Mouse (Mus musculus) stomach, postnatal 0 days (tissue): ENCODE results near the gene Tubb4a.

Experiments
- CTCF ChIP-seq: IDR thresholded peaks from 2 replicates; pipeline ENCODE4 v1.5.1; 2016; ENCODE audit warnings: antibody characterized with exemption, low read depth, mild to moderate bottlenecking, moderate library complexity
- EP300 ChIP-seq: optimal IDR thresholded peaks from 2 replicates; pipeline ENCODE3; 2016; ENCODE audit warnings: antibody characterized with exemption

GRCm38 (mm10) chr17:57108666-57109171 lies 21.1 kb upstream of the Tubb4a start:
- TF ChIP-seq CTCF (no peak), EP300 (no peak)
